Mouse (Mus musculus) liver, postnatal 0 days (tissue): Measurements from ENCODE around the gene Ccl25. TPM values are rescaled to one million over a fixed set of nuclear protein-coding genes. Genes with fewer than 3 reads are reported as not detected.

Source experiments
- ATAC-seq: fragments of 200-750 bp; cut with Nextera tagmentation; 2 replicates; pipeline ENCODE4 v1.8.0; 2017; ENCODE audit warnings: mild to moderate bottlenecking, moderate library complexity
- DNase-seq: peaks from one replicate; pipeline ENCODE4 v3.0.0-alpha.2; 2016
- H3K27ac ChIP-seq: fragments of 300-500 bp; sonication (generic); 2 replicates; pipeline ENCODE4 v1.5.1; 2014; ENCODE audit warnings: antibody characterized with exemption, moderate library complexity, mild to moderate bottlenecking, low read depth
- H3K27me3 ChIP-seq: fragments of 300-500 bp; sonication (generic); 2 replicates; pipeline ENCODE4 v1.6.1; 2014; ENCODE audit warnings: low read length, control low read depth, mixed read lengths; ENCODE audit not compliant: insufficient read depth
- H3K36me3 ChIP-seq: fragments of 300-500 bp; sonication (generic); replicated peaks from 2 replicates; pipeline ENCODE4 v1.6.1; 2014; ENCODE audit warnings: mild to moderate bottlenecking, control low read depth, low read length, moderate library complexity, mixed read lengths; ENCODE audit not compliant: insufficient read depth
- H3K4me1 ChIP-seq: fragments of 300-500 bp; sonication (generic); 2 replicates; pipeline ENCODE4 v1.6.1; 2014; ENCODE audit warnings: antibody characterized with exemption, mild to moderate bottlenecking, control low read depth; ENCODE audit not compliant: insufficient read depth
- H3K4me2 ChIP-seq: fragments of 300-500 bp; sonication (generic); 2 replicates; pipeline ENCODE4 v1.6.1; 2014; ENCODE audit warnings: low read depth, mild to moderate bottlenecking, low read length, moderate library complexity, mixed read lengths
- H3K4me3 ChIP-seq: fragments of 300-500 bp; sonication (generic); 2 replicates; pipeline ENCODE4 v1.5.1; 2014; ENCODE audit warnings: low read depth, low read length
- H3K9ac ChIP-seq: fragments of 300-500 bp; sonication (generic); replicated peaks from 2 replicates; pipeline ENCODE4 v1.6.1; 2014; ENCODE audit warnings: mild to moderate bottlenecking, moderate library complexity
- H3K9me3 ChIP-seq: fragments of 300-500 bp; sonication (generic); 2 replicates; pipeline ENCODE4 v1.6.1; 2016; ENCODE audit warnings: mild to moderate bottlenecking, control low read depth, low read length, mixed read lengths
- CTCF ChIP-seq: sonication (generic); IDR thresholded peaks from 2 replicates; pipeline ENCODE4 v1.5.1; 2016; ENCODE audit warnings: antibody characterized with exemption, low read depth
- EP300 ChIP-seq: IDR thresholded peaks from 2 replicates; pipeline ENCODE4 v1.6.1; 2016; ENCODE audit warnings: antibody characterized with exemption, low read depth, mild to moderate bottlenecking
- WGBS: fragments of 180-500 bp; shearing (Covaris S2); extraction: QIAGEN DNeasy Blood & Tissue Kit; methylation state at CpG from one replicate; pipeline ENCODE4 v1.1.7; 2014; ENCODE audit not compliant: insufficient replicate concordance; 5-methylcytosine and 5-hydroxymethylcytosine counted together
- polyA plus RNA-seq: library from polyadenylated mRNA; unstranded; fragments of >200 nt; fragmentation: Nextera tagmentation; extraction: Ambion mirVana; gene quantifications from 2 replicates; pipeline ENCODE4 v1.2.1, GENCODE M21; 2015

Gene Ccl25
- polyA plus RNA-seq, result 4.0 and 5.5 TPM in 2 replicates

DNA sequence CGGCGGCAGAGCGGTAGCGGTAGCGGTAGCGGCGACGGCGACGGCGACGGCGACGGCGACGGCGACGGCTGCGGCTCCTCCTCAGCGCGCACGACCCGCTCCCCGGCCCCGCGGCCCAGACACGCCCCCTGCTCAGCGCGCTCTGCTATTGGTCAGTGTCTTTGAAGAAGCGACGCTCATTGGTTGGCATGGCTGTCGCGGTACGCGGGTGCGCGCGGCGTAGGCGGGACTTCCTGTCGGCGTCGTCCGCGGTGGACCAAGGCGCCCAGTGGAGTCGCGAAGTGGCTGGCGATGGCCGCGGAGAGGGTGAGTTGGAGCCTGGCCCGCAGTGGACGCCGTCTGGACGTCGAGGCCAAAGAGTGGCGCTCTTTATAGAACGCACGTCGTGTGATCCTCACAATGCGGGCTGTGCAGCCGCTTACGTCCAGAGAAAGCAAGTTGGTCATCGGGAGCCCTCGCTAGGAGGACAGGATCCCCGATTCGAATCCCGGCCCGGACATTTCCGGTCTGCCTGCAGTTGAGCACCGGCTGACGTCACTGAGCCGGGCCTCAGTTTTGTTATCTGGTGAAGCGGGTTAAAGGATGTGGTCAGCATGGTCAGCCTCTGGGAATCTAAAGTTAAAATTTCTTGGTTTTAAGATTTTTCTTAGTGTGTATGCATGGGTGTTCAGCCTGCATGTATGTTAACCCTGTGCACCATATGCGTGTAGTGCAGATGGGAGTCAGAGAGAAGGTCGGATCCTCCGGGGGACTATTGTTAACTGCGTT lies at the start of gene Ccl25, which contains the start of gene Elavl1:
Ccl25 (plus strand) TSS at position 228 of the 768 bp plus-strand sequence.
Elavl1 (minus strand) TSS at position 431 of the 768 bp plus-strand sequence.
- Histone ChIP-seq H3K9me3 (no peaks in the 10 kb centered on the region), H3K27ac (peak within 1 kb of the TSS; percentile 92), H3K27me3 (no peaks in the 10 kb centered on the region), H3K9ac (peak within 1 kb of the TSS; percentile 97), H3K4me1 (peaks cover 34% of the 10 kb centered on the region), H3K4me3 (peak within 1 kb of the TSS; percentile 83), H3K4me2 (peak within 1 kb of the TSS; percentile 92), H3K36me3 (peaks cover 39% of the 10 kb centered on the region)
- TF ChIP-seq EP300 (no peak), CTCF (no peak)
- ATAC-seq (peak; percentile 99), DNase-seq (peak; percentile 99)
- under 1% methylated on average over 58 of the region's 78 CpGs for WGBS

DNA sequence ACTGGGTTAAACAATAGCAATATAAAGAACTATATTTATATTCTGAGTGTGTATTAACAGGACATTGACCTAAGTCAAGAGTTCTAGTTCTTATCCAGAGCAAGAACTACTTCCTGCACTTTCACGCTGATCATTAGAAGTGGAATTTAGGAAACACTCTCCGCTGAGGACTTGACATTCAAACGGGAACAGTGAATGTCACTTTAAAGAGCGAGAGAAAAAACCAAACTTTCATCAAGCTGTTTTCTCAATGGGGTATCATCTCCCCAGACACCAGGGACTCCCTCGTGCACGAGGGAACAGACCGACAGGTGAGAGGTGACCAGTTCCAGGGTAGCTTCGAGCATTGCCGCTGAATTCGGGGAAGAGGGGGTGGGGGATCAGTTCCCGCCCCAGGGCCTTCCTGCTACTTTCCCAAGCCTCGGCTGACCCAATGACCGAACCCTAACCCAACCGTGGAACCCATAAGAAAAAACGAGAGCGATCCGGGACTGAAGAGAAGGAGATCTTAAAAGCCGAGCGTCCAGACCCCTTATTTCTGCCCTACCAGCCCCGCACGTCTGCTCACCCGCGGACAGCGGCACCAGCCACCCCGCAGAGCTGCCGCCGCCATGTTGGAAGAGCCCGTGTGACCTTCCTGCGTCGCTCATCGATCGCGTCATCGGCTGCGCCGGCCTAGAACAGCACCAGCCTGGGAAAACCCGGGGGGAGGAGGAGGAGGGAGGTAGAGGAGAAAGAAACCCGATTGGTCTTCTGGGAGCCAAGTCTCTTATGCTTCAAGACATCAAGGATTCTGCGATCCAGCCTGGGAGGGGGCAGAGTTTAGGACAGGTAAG lies 49.5 kb upstream of the Ccl25 start, which contains the start of gene Timm44:
Timm44 (minus strand) TSS at position 639 of the 836 bp plus-strand sequence.
- H3K4me2 ChIP-seq, result peak within 1 kb of the TSS; percentile 86
- peaks cover 14% of the 10 kb centered on the region for H3K4me1 ChIP-seq
- whole genome bisulfite sequencing, result under 1% methylated on average over 39 of the region's 39 CpGs
- no peaks in the 10 kb centered on the region for H3K27me3 ChIP-seq
- H3K36me3 ChIP-seq, result peaks cover 24% of the 10 kb centered on the region
- TF ChIP-seq EP300 (no peak), CTCF (no peak)
- peak; percentile 95 for DNase-seq
- no peaks in the 10 kb centered on the region for H3K9me3 ChIP-seq
- peak within 1 kb of the TSS; percentile 75 for H3K9ac ChIP-seq
- peak within 1 kb of the TSS; percentile 71 for H3K4me3 ChIP-seq
- peak within 1 kb of the TSS; percentile 73 for H3K27ac ChIP-seq
- ATAC-seq, result peak; percentile 98

DNA sequence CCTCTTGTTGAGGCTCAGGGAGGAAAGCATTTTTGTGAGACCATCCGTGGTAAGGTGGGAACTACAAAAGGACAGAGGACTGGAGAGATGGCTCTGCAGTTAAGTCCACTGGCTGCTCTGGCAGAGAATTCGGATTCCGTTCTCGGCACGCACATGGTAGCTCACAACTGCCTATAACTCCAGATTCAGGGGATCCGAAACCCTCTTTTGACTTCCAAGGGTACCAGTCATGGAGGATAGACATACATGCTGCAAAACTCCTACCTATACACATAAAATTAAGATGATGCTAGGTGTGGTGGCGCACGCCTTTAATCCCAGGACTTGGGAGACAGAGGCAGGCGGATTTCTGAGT lies 48.9 kb upstream of the Ccl25 start:
- 28% methylated on average over 9 of the region's 9 CpGs for WGBS
- H3K4me3 ChIP-seq, result peak overlapping the region; percentile 71
- H3K4me1 ChIP-seq, result peaks cover 14% of the 10 kb centered on the region
- peak overlapping the region; percentile 86 for H3K4me2 ChIP-seq
- H3K36me3 ChIP-seq, result peaks cover 21% of the 10 kb centered on the region
- DNase-seq (no peak), ATAC-seq (peak; percentile 55)
- H3K27me3 ChIP-seq, result no peaks in the 10 kb centered on the region
- no peaks in the 10 kb centered on the region for H3K9me3 ChIP-seq
- H3K9ac ChIP-seq, result peak overlapping the region; percentile 75
- peak overlapping the region; percentile 73 for H3K27ac ChIP-seq
- TF ChIP-seq CTCF, result no peak
- TF ChIP-seq EP300, result no peak

DNA sequence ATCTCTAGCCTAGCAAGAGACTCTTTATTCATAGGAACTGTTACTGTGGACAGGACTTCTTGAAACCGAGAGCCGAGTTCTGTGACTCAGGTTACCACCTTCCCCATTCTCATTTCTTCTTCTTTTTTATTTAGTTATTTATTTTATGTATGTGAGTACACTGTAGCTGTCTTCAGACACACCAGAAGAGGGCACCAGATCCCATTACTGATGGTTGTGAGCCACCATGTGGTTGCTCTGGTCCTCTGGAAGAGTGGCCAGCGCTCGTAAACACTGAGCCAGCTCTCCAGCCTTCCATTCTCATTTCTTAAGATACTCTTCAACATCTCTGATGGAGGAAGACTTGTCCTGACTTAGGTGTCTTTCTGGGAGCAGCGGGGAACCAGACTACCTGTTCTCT lies 32.3 kb upstream of the Ccl25 start:
- Histone ChIP-seq H3K36me3 (peaks cover 85% of the 10 kb centered on the region), H3K4me2 (no peak overlapping the region), H3K27me3 (no peaks in the 10 kb centered on the region), H3K9ac (no peak overlapping the region), H3K27ac (no peak overlapping the region), H3K9me3 (no peaks in the 10 kb centered on the region), H3K4me1 (no peaks in the 10 kb centered on the region), H3K4me3 (no peak overlapping the region)
- ATAC-seq (no peak), DNase-seq (no peak)
- TF ChIP-seq EP300, result no peak
- peak; percentile 29 for TF ChIP-seq CTCF
- WGBS, result 86% methylated on average over 5 of the region's 5 CpGs

DNA sequence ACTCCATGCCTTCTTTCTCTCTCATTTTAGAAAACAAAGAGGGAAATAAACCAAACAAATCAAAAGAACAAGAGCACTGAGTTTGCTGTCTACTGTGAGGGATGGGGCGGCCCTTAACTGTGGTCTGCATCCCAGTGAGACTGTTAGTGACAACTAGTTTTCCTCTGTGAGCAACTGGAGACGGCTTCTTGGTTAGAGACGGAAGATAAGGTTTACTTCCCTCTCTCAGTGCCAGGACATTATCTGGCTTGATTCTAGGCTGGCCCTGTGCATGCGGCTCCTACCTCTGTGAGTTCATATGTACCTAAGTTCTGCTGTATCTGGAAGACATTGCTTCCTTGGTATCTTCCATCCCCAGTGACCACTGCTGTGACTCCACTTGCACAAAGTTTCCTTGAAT lies 27.2 kb upstream of the Ccl25 start:
- no peaks in the 10 kb centered on the region for H3K4me1 ChIP-seq
- no peak overlapping the region for H3K27ac ChIP-seq
- no peak overlapping the region for H3K9ac ChIP-seq
- no peak for ATAC-seq
- peaks cover 85% of the 10 kb centered on the region for H3K36me3 ChIP-seq
- TF ChIP-seq CTCF (no peak), EP300 (no peak)
- no peak for DNase-seq
- WGBS, result 75% methylated on average over 4 of the region's 4 CpGs
- H3K9me3 ChIP-seq, result no peaks in the 10 kb centered on the region
- no peaks in the 10 kb centered on the region for H3K27me3 ChIP-seq
- H3K4me3 ChIP-seq, result no peak overlapping the region
- H3K4me2 ChIP-seq, result no peak overlapping the region

DNA sequence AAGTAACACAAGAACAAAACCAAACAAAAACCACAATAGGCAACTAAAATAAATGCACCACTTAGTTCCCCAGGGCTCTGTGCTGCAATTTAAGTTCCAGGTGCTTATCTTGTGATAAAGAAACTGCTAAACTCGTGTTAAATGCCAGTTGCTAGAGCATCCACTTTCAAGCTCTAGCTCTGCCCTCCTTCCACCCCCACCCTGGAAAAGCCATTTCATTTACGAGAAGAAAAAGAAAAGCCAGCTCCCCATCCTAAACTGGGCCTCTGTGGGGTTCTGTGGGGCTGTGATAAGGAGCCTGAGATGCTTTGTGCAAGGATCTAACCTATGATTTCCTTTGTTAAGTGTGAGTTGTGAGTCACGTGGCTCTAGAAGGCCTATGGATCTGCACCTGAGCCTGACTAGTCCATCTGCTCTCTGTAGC lies 20.9 kb upstream of the Ccl25 start:
- TF ChIP-seq CTCF (no peak), EP300 (peak; percentile 51; the same call in 1 of the 2 replicates)
- no peaks in the 10 kb centered on the region for H3K9me3 ChIP-seq
- no peaks in the 10 kb centered on the region; the same call in 1 of the 2 replicates for H3K4me1 ChIP-seq
- H3K27me3 ChIP-seq, result no peaks in the 10 kb centered on the region
- 57% methylated on average over 3 of the region's 3 CpGs for WGBS
- DNase-seq (no peak), ATAC-seq (peak; percentile 81)
- H3K9ac ChIP-seq, result no peak overlapping the region
- H3K4me3 ChIP-seq, result no peak overlapping the region
- no peak overlapping the region for H3K27ac ChIP-seq
- no peak overlapping the region for H3K4me2 ChIP-seq
- H3K36me3 ChIP-seq, result peaks cover 79% of the 10 kb centered on the region
